Mouse (Mus musculus) megakaryocyte, embryonic 14.5 days (primary cell): Measurements from ENCODE around the gene Gphb5.

Source experiments
- FLI1 ChIP-seq: IDR thresholded peaks from 2 replicates; pipeline ENCODE4 v1.6.1; 2012; ENCODE audit warnings: low read length, inconsistent platforms, mixed read lengths
- GATA1 ChIP-seq: IDR thresholded peaks from 3 replicates; pipeline ENCODE4 v1.6.1; 2012; ENCODE audit warnings: mixed read lengths, low read length, inconsistent platforms, borderline replicate concordance

GRCm38 (mm10) chr12:75446245-75446644 lies 29.7 kb upstream of the Gphb5 start:
- no peak for TF ChIP-seq GATA1
- no peak for TF ChIP-seq FLI1
